Mouse (Mus musculus) MEL (cell line): Measurements from ENCODE around the gene Kng2. TPM values are rescaled to one million over a fixed set of nuclear protein-coding genes. Genes with fewer than 3 reads are reported as not detected.

Experiments
- DNase-seq: peaks from one replicate; pipeline ENCODE4 v3.0.0; 2011; ENCODE audit warnings: low read depth, low spot score
- H3K27ac ChIP-seq: 2 replicates; pipeline ENCODE4 v1.5.1; 2012; ENCODE audit warnings: low read depth, mild to moderate bottlenecking, control low read depth, low read length, moderate library complexity; ENCODE audit not compliant: control insufficient read depth
- H3K27me3 ChIP-seq, 2 experiments: fragments of 150-350 bp in 1 of 2; sonication (generic) in 1 of 2; 2 replicates each; pipeline ENCODE4 v1.6.1; 2012; ENCODE audit warnings: low read length in 2 of 2, mild to moderate bottlenecking in 2 of 2, improper control_type of control experiment in 1 of 2, moderate library complexity in 1 of 2; ENCODE audit not compliant: insufficient read depth in 2 of 2, control insufficient read depth in 1 of 2
- H3K36me3 ChIP-seq, 2 experiments: 2 replicates each; pipeline ENCODE4 v1.6.1; 2012 to 2014; ENCODE audit warnings: low read length in 2 of 2, improper control_type of control experiment in 1 of 2, inconsistent platforms in 1 of 2, mild to moderate bottlenecking in 1 of 2; ENCODE audit not compliant: insufficient read depth in 2 of 2, control insufficient read depth in 1 of 2
- H3K4me1 ChIP-seq, 2 experiments: fragments of 150-350 bp in 1 of 2; sonication (generic) in 1 of 2; 2 replicates each; pipeline ENCODE4 v1.6.1; 2012; ENCODE audit warnings: low read length in 2 of 2, improper control_type of control experiment in 1 of 2, mild to moderate bottlenecking in 1 of 2; ENCODE audit not compliant: insufficient read depth in 2 of 2, control insufficient read depth in 1 of 2
- H3K4me3 ChIP-seq, 2 experiments: fragments of 150-350 bp in 1 of 2; sonication (generic) in 1 of 2; 2 replicates each; pipeline ENCODE4 v1.5.1; 2012; ENCODE audit warnings: low read depth in 2 of 2, low read length in 2 of 2, mild to moderate bottlenecking in 2 of 2, moderate library complexity in 2 of 2, control low read depth in 1 of 2, improper control_type of control experiment in 1 of 2; ENCODE audit not compliant: control insufficient read depth in 1 of 2, insufficient read depth in 1 of 2
- H3K79me2 ChIP-seq: 2 replicates; pipeline ENCODE4 v1.6.1; 2012; ENCODE audit warnings: mild to moderate bottlenecking, low read length, moderate library complexity; ENCODE audit not compliant: control insufficient read depth, poor library complexity, insufficient read depth
- H3K9ac ChIP-seq: 2 replicates; pipeline ENCODE4 v1.6.1; 2012; ENCODE audit warnings: low read depth, mild to moderate bottlenecking, control low read depth, low read length, moderate library complexity; ENCODE audit not compliant: control insufficient read depth, poor library complexity, severe bottlenecking
- H3K9me3 ChIP-seq: fragments of 150-350 bp; sonication (generic); replicated peaks from 2 replicates; pipeline ENCODE4 v1.6.1; 2012; ENCODE audit warnings: mild to moderate bottlenecking, low read length, improper control_type of control experiment, moderate library complexity; ENCODE audit not compliant: insufficient read depth
- BHLHE40 ChIP-seq: IDR thresholded peaks from 2 replicates; pipeline ENCODE4 v1.6.1; 2012; ENCODE audit warnings: low read depth, mild to moderate bottlenecking, inconsistent platforms, low read length, improper control_type of control experiment, borderline replicate concordance
- CHD2 ChIP-seq: IDR thresholded peaks from 2 replicates; pipeline ENCODE4 v1.6.1; 2011; ENCODE audit warnings: low read length, improper control_type of control experiment
- CTCF ChIP-seq, 3 experiments: IDR thresholded peaks in 2 of 3; conservative IDR thresholded peaks in 1 of 3; 2 replicates each; pipeline ENCODE4 v1.5.1; 2011 to 2012; ENCODE audit warnings: low read length in 3 of 3, low read depth in 2 of 3, mild to moderate bottlenecking in 2 of 3, improper control_type of control experiment in 1 of 3, inconsistent platforms in 1 of 3, mixed read lengths in 1 of 3, moderate library complexity in 1 of 3; ENCODE audit not compliant: control insufficient read depth in 1 of 3, insufficient read depth in 1 of 3, poor library complexity in 1 of 3, severe bottlenecking in 1 of 3
- ELF1 ChIP-seq: IDR thresholded peaks from 2 replicates; pipeline ENCODE4 v1.6.1; 2014; ENCODE audit warnings: low read depth, mild to moderate bottlenecking, inconsistent platforms, low read length, improper control_type of control experiment, moderate library complexity
- ETS1 ChIP-seq: IDR thresholded peaks from 2 replicates; pipeline ENCODE4 v1.6.1; 2012; ENCODE audit warnings: low read depth, mild to moderate bottlenecking, inconsistent platforms, low read length, improper control_type of control experiment, moderate library complexity
- HCFC1 ChIP-seq: IDR thresholded peaks from 2 replicates; pipeline ENCODE4 v1.6.1; 2012; ENCODE audit warnings: low read depth, mild to moderate bottlenecking, inconsistent platforms, low read length, improper control_type of control experiment, moderate library complexity
- JUND ChIP-seq: IDR thresholded peaks from 2 replicates; pipeline ENCODE4 v1.6.1; 2011; ENCODE audit warnings: low read depth, mild to moderate bottlenecking, improper control_type of control experiment, low read length
- KAT2A ChIP-seq: conservative IDR thresholded peaks from 2 replicates; pipeline ENCODE4 v1.6.1; 2012; ENCODE audit warnings: low read depth, low read length, improper control_type of control experiment, inconsistent platforms
- MAFK ChIP-seq: IDR thresholded peaks from 2 replicates; pipeline ENCODE4 v1.6.1; 2011; ENCODE audit warnings: low read depth, mild to moderate bottlenecking, low read length, improper control_type of control experiment, borderline replicate concordance
- MXI1 ChIP-seq: IDR thresholded peaks from 2 replicates; pipeline ENCODE4 v1.6.1; 2011; ENCODE audit warnings: mild to moderate bottlenecking, low read depth, low read length, improper control_type of control experiment
- MYC ChIP-seq: IDR thresholded peaks from 2 replicates; pipeline ENCODE4 v1.6.1; 2011; ENCODE audit warnings: low read depth, mild to moderate bottlenecking, low read length, improper control_type of control experiment, moderate library complexity
- TAL1 ChIP-seq: IDR thresholded peaks from 2 replicates; pipeline ENCODE4 v1.6.1; 2012; ENCODE audit warnings: mild to moderate bottlenecking, inconsistent platforms, low read length, moderate library complexity, mixed read lengths
- TBP ChIP-seq: IDR thresholded peaks from 2 replicates; pipeline ENCODE4 v1.8.0; 2011; ENCODE audit warnings: low read depth, low read length, improper control_type of control experiment
- TCF12 ChIP-seq: IDR thresholded peaks from 2 replicates; pipeline ENCODE4 v1.6.1; 2014; ENCODE audit warnings: low read depth, mild to moderate bottlenecking, inconsistent platforms, low read length, improper control_type of control experiment, moderate library complexity
- UBTF ChIP-seq: IDR thresholded peaks from 2 replicates; pipeline ENCODE4 v1.6.1; 2012; ENCODE audit warnings: low read depth, mild to moderate bottlenecking, inconsistent platforms, low read length, improper control_type of control experiment, moderate library complexity, borderline replicate concordance; ENCODE audit not compliant: insufficient read depth
- ZKSCAN1 ChIP-seq: IDR thresholded peaks from 2 replicates; pipeline ENCODE4 v1.6.1; 2012; ENCODE audit warnings: low read depth, mild to moderate bottlenecking, inconsistent platforms, low read length, improper control_type of control experiment, moderate library complexity
- ZNF384 ChIP-seq: IDR thresholded peaks from 2 replicates; pipeline ENCODE4 v1.6.1; 2012; ENCODE audit warnings: low read depth, mild to moderate bottlenecking, inconsistent platforms, low read length, improper control_type of control experiment
- polyA plus RNA-seq, 2 experiments: library from polyadenylated mRNA; stranded (reverse) in 1 of 2; unstranded in 1 of 2; fragments of >175 nt in 1 of 2; fragments of >200 nt in 1 of 2; gene quantifications; 2 replicates each; pipeline versions ENCODE4 v1.2.1 to v1.2.4; 2012; ENCODE audit warnings: low replicate concordance in 2 of 2, low read depth in 1 of 2; ENCODE audit not compliant: insufficient read length in 2 of 2, insufficient read depth in 1 of 2, missing spikeins in 1 of 2
- total RNA-seq: library from RNA; depleted of rRNA; stranded (reverse); fragments of 300-350 nt; gene quantifications from 2 replicates; pipeline ENCODE4 v1.2.3, GENCODE M21; 2012

Gene Kng2
- total and polyA plus RNA-seq, 3 experiments = not detected

GRCm38 (mm10) chr16:22956085-22956439, 73.2 kb downstream of the Kng2 start:
- DNase-seq = no peak
- Histone ChIP-seq H3K79me2 (no peaks in the 10 kb centered on the region), H3K4me1 (no peaks in the 10 kb centered on the region), H3K9ac (no peak overlapping the region), H3K9me3 (no peaks in the 10 kb centered on the region), H3K36me3 (no peaks in the 10 kb centered on the region), H3K27me3 (no peaks in the 10 kb centered on the region; a peak in 2 of 4 replicates), H3K27ac (no peak overlapping the region), H3K4me3 (no peak overlapping the region)
- TF ChIP-seq CTCF (IDR thresholded peaks at IDR 0.05 in 2 of 3, conservative IDR thresholded peaks at IDR 0.05 in 1 of 3; ENCODE audit: control insufficient read depth in 1 of 3, insufficient read depth in 1 of 3, low read depth in 2 of 3, low read length in 3 of 3, poor library complexity in 1 of 3, severe bottlenecking in 1 of 3) = no peak
- no peak for TF ChIP-seq JUND
- no peak for TF ChIP-seq TBP
- TF ChIP-seq CHD2 = no peak
- no peak for TF ChIP-seq TAL1
- TF ChIP-seq BHLHE40 = no peak
- no peak for TF ChIP-seq MYC
- TF ChIP-seq HCFC1 = no peak
- no peak for TF ChIP-seq KAT2A
- no peak for TF ChIP-seq ZNF384
- no peak for TF ChIP-seq MXI1

- no peak for TF ChIP-seq TBP
- no peak for TF ChIP-seq ELF1
- no peak for TF ChIP-seq ETS1
- no peak for TF ChIP-seq ZNF384
- no peak for TF ChIP-seq KAT2A
- no peak for TF ChIP-seq TCF12
- TF ChIP-seq MAFK = no peak
- TF ChIP-seq ZKSCAN1 = no peak
- no peak for TF ChIP-seq UBTF
- Histone ChIP-seq H3K4me1 (no peaks in the 10 kb centered on the region), H3K27ac (no peak overlapping the region), H3K9ac (no peak overlapping the region), H3K79me2 (no peaks in the 10 kb centered on the region), H3K9me3 (no peaks in the 10 kb centered on the region), H3K27me3 (no peaks in the 10 kb centered on the region; a peak in 2 of 4 replicates), H3K36me3 (no peaks in the 10 kb centered on the region), H3K4me3 (no peak overlapping the region)
- no peak for DNase-seq
Observed at GRCm38 (mm10) chr16:22955397-22956084, 73.7 kb downstream of the Kng2 start.
